Mouse (Mus musculus) liver, postnatal 0 days (tissue): Measurements from ENCODE around the gene Ost4. TPM values are rescaled to one million over a fixed set of nuclear protein-coding genes. Genes with fewer than 3 reads are reported as not detected.

Source experiments
- ATAC-seq: fragments of 200-750 bp; cut with Nextera tagmentation; 2 replicates; pipeline ENCODE4 v1.8.0; 2017; ENCODE audit warnings: mild to moderate bottlenecking, moderate library complexity
- DNase-seq: peaks from one replicate; pipeline ENCODE4 v3.0.0-alpha.2; 2016
- H3K27ac ChIP-seq: fragments of 300-500 bp; sonication (generic); 2 replicates; pipeline ENCODE4 v1.5.1; 2014; ENCODE audit warnings: antibody characterized with exemption, moderate library complexity, mild to moderate bottlenecking, low read depth
- H3K27me3 ChIP-seq: fragments of 300-500 bp; sonication (generic); 2 replicates; pipeline ENCODE4 v1.6.1; 2014; ENCODE audit warnings: low read length, control low read depth, mixed read lengths; ENCODE audit not compliant: insufficient read depth
- H3K36me3 ChIP-seq: fragments of 300-500 bp; sonication (generic); replicated peaks from 2 replicates; pipeline ENCODE4 v1.6.1; 2014; ENCODE audit warnings: mild to moderate bottlenecking, control low read depth, low read length, moderate library complexity, mixed read lengths; ENCODE audit not compliant: insufficient read depth
- H3K4me1 ChIP-seq: fragments of 300-500 bp; sonication (generic); 2 replicates; pipeline ENCODE4 v1.6.1; 2014; ENCODE audit warnings: antibody characterized with exemption, mild to moderate bottlenecking, control low read depth; ENCODE audit not compliant: insufficient read depth
- H3K4me2 ChIP-seq: fragments of 300-500 bp; sonication (generic); 2 replicates; pipeline ENCODE4 v1.6.1; 2014; ENCODE audit warnings: low read depth, mild to moderate bottlenecking, low read length, moderate library complexity, mixed read lengths
- H3K4me3 ChIP-seq: fragments of 300-500 bp; sonication (generic); 2 replicates; pipeline ENCODE4 v1.5.1; 2014; ENCODE audit warnings: low read depth, low read length
- H3K9ac ChIP-seq: fragments of 300-500 bp; sonication (generic); replicated peaks from 2 replicates; pipeline ENCODE4 v1.6.1; 2014; ENCODE audit warnings: mild to moderate bottlenecking, moderate library complexity
- H3K9me3 ChIP-seq: fragments of 300-500 bp; sonication (generic); 2 replicates; pipeline ENCODE4 v1.6.1; 2016; ENCODE audit warnings: mild to moderate bottlenecking, control low read depth, low read length, mixed read lengths
- CTCF ChIP-seq: sonication (generic); IDR thresholded peaks from 2 replicates; pipeline ENCODE4 v1.5.1; 2016; ENCODE audit warnings: antibody characterized with exemption, low read depth
- EP300 ChIP-seq: IDR thresholded peaks from 2 replicates; pipeline ENCODE4 v1.6.1; 2016; ENCODE audit warnings: antibody characterized with exemption, low read depth, mild to moderate bottlenecking
- WGBS: fragments of 180-500 bp; shearing (Covaris S2); extraction: QIAGEN DNeasy Blood & Tissue Kit; methylation state at CpG from one replicate; pipeline ENCODE4 v1.1.7; 2014; ENCODE audit not compliant: insufficient replicate concordance; 5-methylcytosine and 5-hydroxymethylcytosine counted together
- polyA plus RNA-seq: library from polyadenylated mRNA; unstranded; fragments of >200 nt; fragmentation: Nextera tagmentation; extraction: Ambion mirVana; gene quantifications from 2 replicates; pipeline ENCODE4 v1.2.1, GENCODE M21; 2015

The Ost4 gene
- polyA plus RNA-seq, 1 experiment from 2014 or later: 277 TPM

- H3K4me3 ChIP-seq: no peak overlapping the region
- WGBS: 88% methylated on average over 2 of the region's 2 CpGs
- peaks cover 13% of the 10 kb centered on the region for H3K4me1 ChIP-seq
- peaks cover 36% of the 10 kb centered on the region for H3K36me3 ChIP-seq
- H3K9me3 ChIP-seq: no peaks in the 10 kb centered on the region
- peak overlapping the region; percentile 88 for H3K4me2 ChIP-seq
- ATAC-seq (no peak), DNase-seq (no peak)
- H3K27ac ChIP-seq: no peak overlapping the region
- no peaks in the 10 kb centered on the region for H3K27me3 ChIP-seq
- H3K9ac ChIP-seq: no peak overlapping the region
- no peak for TF ChIP-seq EP300
- no peak for TF ChIP-seq CTCF
Measured at GRCm38 (mm10) chr5:30950922-30951321, 43.3 kb upstream of the Ost4 start.

- H3K36me3 ChIP-seq: peaks cover 31% of the 10 kb centered on the region
- ATAC-seq (0 out of 2 replicates have a peak, but pooled peaks have one; percentile 5), DNase-seq (no peak)
- 54% methylated on average over 4 of the region's 4 CpGs for WGBS
- peak overlapping the region; percentile 88 for H3K4me2 ChIP-seq
- H3K9me3 ChIP-seq: no peaks in the 10 kb centered on the region
- H3K27me3 ChIP-seq: no peaks in the 10 kb centered on the region
- H3K27ac ChIP-seq: peak overlapping the region; percentile 86
- TF ChIP-seq CTCF (no peak), EP300 (no peak)
- H3K4me1 ChIP-seq: peaks cover 13% of the 10 kb centered on the region
- peak overlapping the region; percentile 69 for H3K4me3 ChIP-seq
- H3K9ac ChIP-seq: peak overlapping the region; percentile 69
Measured at GRCm38 (mm10) chr5:30950451-30950850, 42.9 kb upstream of the Ost4 start.

- peak; percentile 94 for DNase-seq
- under 1% methylated on average over 31 of the region's 31 CpGs for WGBS
- Histone ChIP-seq H3K36me3 (peaks cover 24% of the 10 kb centered on the region), H3K9ac (peak overlapping the region; percentile 69), H3K9me3 (no peaks in the 10 kb centered on the region), H3K27ac (peak overlapping the region; percentile 86), H3K27me3 (no peaks in the 10 kb centered on the region), H3K4me1 (peaks cover 13% of the 10 kb centered on the region), H3K4me3 (peak overlapping the region; percentile 69), H3K4me2 (peak overlapping the region; percentile 88)
- TF ChIP-seq EP300: no peak
- peak; percentile 42 for TF ChIP-seq CTCF
- peak; percentile 88 for ATAC-seq
Measured at GRCm38 (mm10) chr5:30949654-30950326, 42.2 kb upstream of the Ost4 start.

GRCm38 (mm10) chr5:30948620-30949019 lies 41.0 kb upstream of the Ost4 start:
- H3K36me3 ChIP-seq: peaks cover 13% of the 10 kb centered on the region
- no peaks in the 10 kb centered on the region for H3K9me3 ChIP-seq
- peaks cover 13% of the 10 kb centered on the region for H3K4me1 ChIP-seq
- ATAC-seq (no peak), DNase-seq (no peak)
- no peaks in the 10 kb centered on the region for H3K27me3 ChIP-seq
- TF ChIP-seq EP300 (no peak), CTCF (no peak)
- H3K4me3 ChIP-seq: no peak overlapping the region
- no peak overlapping the region for H3K4me2 ChIP-seq
- WGBS: 63% methylated on average over 5 of the region's 5 CpGs
- H3K27ac ChIP-seq: no peak overlapping the region
- H3K9ac ChIP-seq: no peak overlapping the region

GRCm38 (mm10) chr5:30944956-30945781 lies 37.6 kb upstream of the Ost4 start, which contains the start of gene Cgref1:
TSS of gene Cgref1 (minus strand) at chr5:30945591.
- DNase-seq: peak; percentile 79
- Histone ChIP-seq H3K9me3 (no peaks in the 10 kb centered on the region), H3K27ac (no peak within 1 kb of the TSS), H3K9ac (peak within 1 kb of the TSS; percentile 56), H3K4me3 (peak within 1 kb of the TSS; percentile 41), H3K4me1 (peaks cover under 1% of the 10 kb centered on the region; the same call in 1 of the 2 replicates), H3K27me3 (no peaks in the 10 kb centered on the region), H3K36me3 (no peaks in the 10 kb centered on the region), H3K4me2 (peak within 1 kb of the TSS; percentile 71)
- peak; percentile 64 for ATAC-seq
- 9% methylated on average over 39 of the region's 44 CpGs for WGBS
- peak; percentile 68 for TF ChIP-seq CTCF
- TF ChIP-seq EP300: no peak

- WGBS: 85% methylated on average over 6 of the region's 6 CpGs
- Histone ChIP-seq H3K9me3 (no peaks in the 10 kb centered on the region), H3K4me3 (no peak overlapping the region), H3K27me3 (no peaks in the 10 kb centered on the region), H3K27ac (no peak overlapping the region), H3K4me2 (peak overlapping the region; percentile 71; the same call in 1 of the 2 replicates), H3K36me3 (no peaks in the 10 kb centered on the region), H3K9ac (no peak overlapping the region), H3K4me1 (no peaks in the 10 kb centered on the region)
- DNase-seq (no peak), ATAC-seq (no peak)
- no peak for TF ChIP-seq CTCF
- TF ChIP-seq EP300: no peak
Measured at GRCm38 (mm10) chr5:30944344-30944743, 36.8 kb upstream of the Ost4 start.
